Mouse (Mus musculus): Measurements from ENCODE around the gene Gm4131. TPM values are rescaled to one million over a fixed set of nuclear protein-coding genes. Genes with fewer than 3 reads are reported as not detected.

Gene Gm4131
- total RNA-seq, 2 experiments from 2014 or later, result not detected

- no peak for DNase-seq (ENCODE audit: low spot score in 2 of 2)
- intact Hi-C loops (cut with DNase I), result no loop called here
Measured at GRCm38 (mm10) chr14:62474481-62474880, 92.2 kb downstream of the Gm4131 start.

- intact Hi-C loops (cut with DNase I), result no loop called here
- no peak for DNase-seq (ENCODE audit: low spot score in 2 of 2)
Measured at GRCm38 (mm10) chr14:62472061-62472460, 94.7 kb downstream of the Gm4131 start.

- no peak for DNase-seq (ENCODE audit: low spot score in 2 of 2)
- intact Hi-C loops (cut with DNase I), result no loop called here
Measured at GRCm38 (mm10) chr14:62468753-62469125, 98.0 kb downstream of the Gm4131 start.

- DNase-seq (ENCODE audit: low spot score in 2 of 2), result no peak
- intact Hi-C loops (cut with DNase I), result no loop called here
Measured at GRCm38 (mm10) chr14:62468119-62468752, 98.5 kb downstream of the Gm4131 start.

GRCm38 (mm10) chr14:62464966-62465365, 101.8 kb downstream of the Gm4131 start:
- intact Hi-C loops (cut with DNase I), result no loop called here
- no peak for DNase-seq (ENCODE audit: low spot score in 2 of 2)

GRCm38 (mm10) chr14:62459541-62459940, 107.2 kb downstream of the Gm4131 start:
- no peak for DNase-seq (ENCODE audit: low spot score in 2 of 2)
- intact Hi-C loops (cut with DNase I), result loop anchor here (5.0 to 10.0 kb wide), 4 partner anchors 127 to 1127 kb away; no protein-coding TSS in a partner anchor

GRCm38 (mm10) chr14:62457420-62458181, 109.1 kb downstream of the Gm4131 start:
- intact Hi-C loops (cut with DNase I), result loop anchor here (2.0 to 10.0 kb wide), 6 partner anchors 125 to 1125 kb away; no protein-coding TSS in a partner anchor
- peak; percentile 90 to 95 for DNase-seq (ENCODE audit: low spot score in 2 of 2)

- no peak for DNase-seq (ENCODE audit: low spot score in 2 of 2)
- intact Hi-C loops (cut with DNase I), result loop anchor here (2.0 to 10.0 kb wide), 6 partner anchors 124 to 1124 kb away; no protein-coding TSS in a partner anchor
Measured at GRCm38 (mm10) chr14:62456239-62456747, 110.4 kb downstream of the Gm4131 start, which contains the start of gene Gucy1b2. Gucy1b2 (minus strand) TSS chr14:62456289.

GRCm38 (mm10) chr14:62455570-62455879, 111.2 kb downstream of the Gm4131 start:
- no peak for DNase-seq (ENCODE audit: low spot score in 2 of 2)
- intact Hi-C loops (cut with DNase I), result loop anchor here (2.0 to 10.0 kb wide), 5 partner anchors 67 to 1123 kb away; no protein-coding TSS in a partner anchor

- no peak for DNase-seq (ENCODE audit: low spot score in 2 of 2)
- intact Hi-C loops (cut with DNase I), result loop anchor here (2.0 to 10.0 kb wide), 5 partner anchors 66 to 1123 kb away; no protein-coding TSS in a partner anchor
Measured at GRCm38 (mm10) chr14:62454760-62455569, 111.8 kb downstream of the Gm4131 start.

GRCm38 (mm10) chr14:62454136-62454535, 112.6 kb downstream of the Gm4131 start:
- intact Hi-C loops (cut with DNase I), result loop anchor here (2.0 to 10.0 kb wide), 2 partner anchors 65 to 389 kb away; no protein-coding TSS in a partner anchor
- no peak for DNase-seq (ENCODE audit: low spot score in 2 of 2)

- DNase-seq (ENCODE audit: low spot score in 2 of 2), result no peak
- intact Hi-C loops (cut with DNase I), result loop anchor here (10.0 kb wide), 1 partner anchor 388 kb away; no protein-coding TSS in a partner anchor
Measured at GRCm38 (mm10) chr14:62453276-62453675, 113.4 kb downstream of the Gm4131 start.

GRCm38 (mm10) chr14:62450706-62451105, 116.0 kb downstream of the Gm4131 start:
- intact Hi-C loops (cut with DNase I), result loop anchor here (10.0 kb wide), 1 partner anchor 386 kb away; no protein-coding TSS in a partner anchor

GRCm38 (mm10) chr14:62447214-62447548, 119.5 kb downstream of the Gm4131 start:
- intact Hi-C loops (cut with DNase I), result no loop called here
- DNase-seq (ENCODE audit: low spot score in 2 of 2), result no peak

More at GRCm38 (mm10) chr14:62450706-62451105, 116.0 kb downstream of the Gm4131 start:
- DNase-seq (ENCODE audit: low spot score in 2 of 2), result no peak

- intact Hi-C loops (cut with DNase I), result no loop called here
- no peak for DNase-seq (ENCODE audit: low spot score in 2 of 2)
Measured at GRCm38 (mm10) chr14:62446385-62447213, 120.1 kb downstream of the Gm4131 start.

- DNase-seq (ENCODE audit: low spot score in 2 of 2), result no peak
- intact Hi-C loops (cut with DNase I), result no loop called here
Measured at GRCm38 (mm10) chr14:62443840-62444430, 122.8 kb downstream of the Gm4131 start.

- intact Hi-C loops (cut with DNase I), result no loop called here
- no peak for DNase-seq (ENCODE audit: low spot score in 2 of 2)
Measured at GRCm38 (mm10) chr14:62442971-62443370, 123.8 kb downstream of the Gm4131 start.

GRCm38 (mm10) chr14:62440036-62440435, 126.7 kb downstream of the Gm4131 start:
- intact Hi-C loops (cut with DNase I), result no loop called here
- no peak for DNase-seq (ENCODE audit: low spot score in 2 of 2)
